Mouse (Mus musculus) G1E (cell line): ENCODE measurements at regions not wholly inside any gene's neighbourhood (a gene's known extent, or its start where the extent isn't known, plus 50 kb on each side); places are given as distances from the start of the nearest gene placed in this dataset.

Experiments
- CTCF ChIP-seq: IDR thresholded peaks from 2 replicates; pipeline ENCODE4 v1.5.1; 2012; ENCODE audit warnings: low read depth, low read length, inconsistent platforms, mixed read lengths
- GATA1 ChIP-seq: IDR thresholded peaks from 2 replicates; pipeline ENCODE4 v1.6.1; 2012; ENCODE audit warnings: borderline replicate concordance, low read length, inconsistent platforms, mixed read lengths
- POLR2AphosphoS5 ChIP-seq: IDR thresholded peaks from 2 replicates; pipeline ENCODE4 v1.6.1; 2012; ENCODE audit warnings: low read depth, low read length, inconsistent platforms; ENCODE audit not compliant: insufficient replicate concordance
- TAL1 ChIP-seq: conservative IDR thresholded peaks from 2 replicates; pipeline ENCODE4 v1.6.1; 2012; ENCODE audit warnings: low read depth, low read length, inconsistent platforms, mixed read lengths

DNA sequence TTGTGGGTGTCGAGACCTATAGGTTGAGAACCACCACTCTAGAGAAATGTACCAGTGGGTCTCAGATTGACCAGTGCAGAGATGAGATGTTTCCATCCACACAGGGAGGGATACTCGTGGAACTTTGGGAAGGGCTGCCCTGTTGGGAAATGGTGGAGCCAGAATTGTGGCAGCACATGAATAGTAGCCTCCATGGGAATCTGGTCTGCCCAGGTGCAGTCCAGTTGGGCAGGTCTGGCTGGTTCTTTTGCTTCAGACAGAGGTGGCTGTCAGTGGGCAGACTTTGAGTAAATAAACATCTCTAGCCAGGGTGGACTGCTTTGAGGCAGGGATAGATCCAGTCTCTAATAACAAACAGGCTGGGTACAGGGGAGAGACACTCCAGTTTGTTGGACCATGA, 126.0 kb upstream of the Sash1 start:
- no peak for TF ChIP-seq TAL1
- no peak for TF ChIP-seq CTCF
- TF ChIP-seq GATA1, result no peak
- no peak for TF ChIP-seq POLR2AphosphoS5
